Mouse (Mus musculus): Measurements from ENCODE around the gene Ang5. TPM values are rescaled to one million over a fixed set of nuclear protein-coding genes. Genes with fewer than 3 reads are reported as not detected.
"Not testable (repeated sequence)": the region's sequence is repeated elsewhere in the genome, so short reads cannot be mapped to it uniquely, and the experiment has no call there.

The Ang5 gene
- polyA plus RNA-seq (2015; fragmentation: Nextera tagmentation; extraction: Ambion mirVana): not detected in 2 replicates

DNA sequence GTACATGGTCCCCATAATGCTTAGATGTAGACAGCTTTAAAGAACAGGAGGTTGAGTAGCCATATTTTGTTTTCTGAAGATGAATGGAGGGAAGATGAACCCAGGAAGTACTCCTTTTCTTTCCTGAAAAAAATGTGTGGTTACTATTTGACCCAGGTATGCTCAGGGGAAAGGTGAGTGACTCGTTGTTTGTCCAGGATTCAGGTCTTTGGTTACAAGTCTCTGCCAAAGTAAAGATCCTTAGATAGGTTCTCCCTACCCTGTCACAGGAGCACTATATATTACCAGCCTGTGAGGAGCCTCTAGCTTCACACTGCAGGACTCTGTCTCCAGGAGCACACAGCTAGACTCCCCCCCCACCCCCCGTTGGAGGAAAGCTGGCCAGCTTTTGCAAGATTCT, at the start of gene Ang5:
Ang5 (plus strand) TSS at position 301 of the 400 bp plus-strand sequence.
- not testable (repeated sequence) for H3K4me2 ChIP-seq (ENCODE audit: low read depth, low read length); H3K36me3 ChIP-seq (ENCODE audit: control insufficient read depth, insufficient read depth, low read length); H3K4me1 ChIP-seq (ENCODE audit: control insufficient read depth, insufficient read depth, low read length); H3K27me3 ChIP-seq (replicated peaks; ENCODE audit: control insufficient read depth, insufficient read depth, low read length); H3K9me3 ChIP-seq (ENCODE audit: control insufficient read depth, low read length); H3K27ac ChIP-seq (ENCODE audit: low read length); H3K9ac ChIP-seq (ENCODE audit: low read depth, low read length); H3K4me3 ChIP-seq (ENCODE audit: low read length); ATAC-seq
- WGBS: no CpG with 5 or more reads among the region's 2 CpGs

DNA sequence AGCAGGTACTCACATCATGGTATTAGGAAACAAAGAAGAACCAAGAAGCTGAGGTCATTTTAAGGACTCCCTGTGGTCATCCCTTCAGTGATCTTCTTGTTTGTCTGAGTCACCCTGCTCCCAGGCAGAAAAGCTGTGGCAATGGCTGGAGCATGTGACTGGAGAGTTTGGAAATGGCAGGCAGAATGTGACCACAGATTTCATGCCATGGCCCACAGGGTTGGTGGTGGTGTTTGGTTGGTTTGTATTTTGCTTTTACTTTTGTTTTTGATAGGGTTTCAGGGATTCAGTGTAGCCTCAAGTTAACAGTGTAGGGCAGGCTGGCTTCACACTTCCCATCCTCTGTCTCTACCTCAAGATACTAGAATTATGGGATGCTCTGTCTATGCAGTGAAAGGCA, 38.7 kb upstream of the Ang5 start:
- H3K9me3 ChIP-seq (ENCODE audit: control insufficient read depth, low read length); H3K27ac ChIP-seq (ENCODE audit: low read length); H3K4me3 ChIP-seq (ENCODE audit: low read length); H3K27me3 ChIP-seq (replicated peaks; ENCODE audit: control insufficient read depth, insufficient read depth, low read length); H3K4me1 ChIP-seq (ENCODE audit: control insufficient read depth, insufficient read depth, low read length); H3K9ac ChIP-seq (ENCODE audit: low read depth, low read length); H3K4me2 ChIP-seq (ENCODE audit: low read depth, low read length); H3K36me3 ChIP-seq (ENCODE audit: control insufficient read depth, insufficient read depth, low read length); ATAC-seq: not testable (repeated sequence)

GRCm38 (mm10) chr14:43923459-43923858, 33.4 kb upstream of the Ang5 start, which contains the start of gene Ear10:
Ear10 (minus strand) TSS chr14:43923559.
- H3K9ac ChIP-seq (ENCODE audit: low read depth, low read length); ATAC-seq; H3K27ac ChIP-seq (ENCODE audit: low read length); H3K27me3 ChIP-seq (replicated peaks; ENCODE audit: control insufficient read depth, insufficient read depth, low read length); H3K4me1 ChIP-seq (ENCODE audit: control insufficient read depth, insufficient read depth, low read length); H3K4me3 ChIP-seq (ENCODE audit: low read length); H3K4me2 ChIP-seq (ENCODE audit: low read depth, low read length); H3K36me3 ChIP-seq (ENCODE audit: control insufficient read depth, insufficient read depth, low read length); H3K9me3 ChIP-seq (ENCODE audit: control insufficient read depth, low read length): not testable (repeated sequence)
- WGBS: 82% methylated on average over 3 of the region's 3 CpGs

DNA sequence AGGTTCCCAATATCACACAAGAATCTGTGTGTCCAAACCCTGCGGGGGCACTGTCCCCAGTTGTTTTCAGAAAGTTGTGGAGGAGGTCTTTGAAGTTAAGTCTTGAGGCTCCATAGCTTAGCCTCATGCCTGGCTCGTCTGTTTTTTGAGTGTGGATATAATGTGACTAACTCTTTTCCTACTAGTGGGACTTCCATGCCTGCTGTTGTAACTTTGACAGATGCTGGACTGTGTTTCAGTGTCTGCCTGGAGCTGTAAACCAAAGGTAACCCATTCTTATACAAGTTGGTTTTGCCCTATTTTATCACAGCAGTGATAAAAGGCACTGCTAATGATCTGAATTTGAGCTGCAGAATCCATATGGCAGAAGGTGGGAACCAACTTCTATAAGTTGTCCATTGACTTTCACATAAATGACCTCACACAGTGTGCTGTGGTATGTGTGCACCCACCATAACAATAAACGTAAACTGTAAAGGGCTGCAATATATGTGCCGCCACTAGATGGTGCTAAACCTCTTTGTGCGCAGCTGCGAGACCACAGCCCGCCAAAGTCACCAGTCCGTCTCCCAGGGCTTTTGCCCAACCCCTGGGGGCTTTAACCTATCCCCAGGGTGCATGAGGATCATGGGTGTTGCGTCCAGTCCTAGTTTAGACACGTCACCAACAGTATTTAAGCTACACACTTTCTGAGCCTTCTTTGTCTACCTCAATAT, 32.0 kb upstream of the Ang5 start, which contains the start of gene Gm8113:
Gm8113 (plus strand) TSS at position 703 of the 716 bp plus-strand sequence.
- Histone ChIP-seq H3K9ac (ENCODE audit: low read depth, low read length) (peak within 1 kb of the TSS; percentile 64), H3K4me2 (ENCODE audit: low read depth, low read length) (peak within 1 kb of the TSS; percentile 45), H3K27ac (ENCODE audit: low read length) (peak within 1 kb of the TSS; percentile 80), H3K4me3 (ENCODE audit: low read length) (peak within 1 kb of the TSS; percentile 56)
- WGBS: 9% methylated on average over 10 of the region's 10 CpGs
- H3K27me3 ChIP-seq (replicated peaks; ENCODE audit: control insufficient read depth, insufficient read depth, low read length); H3K36me3 ChIP-seq (ENCODE audit: control insufficient read depth, insufficient read depth, low read length); H3K9me3 ChIP-seq (ENCODE audit: control insufficient read depth, low read length); H3K4me1 ChIP-seq (ENCODE audit: control insufficient read depth, insufficient read depth, low read length): not testable (repeated sequence)
- ATAC-seq: peak; percentile 99

GRCm38 (mm10) chr14:43925404-43925950, 31.4 kb upstream of the Ang5 start:
- H3K4me1 ChIP-seq (ENCODE audit: control insufficient read depth, insufficient read depth, low read length); H3K27me3 ChIP-seq (replicated peaks; ENCODE audit: control insufficient read depth, insufficient read depth, low read length); H3K9me3 ChIP-seq (ENCODE audit: control insufficient read depth, low read length); H3K36me3 ChIP-seq (ENCODE audit: control insufficient read depth, insufficient read depth, low read length): not testable (repeated sequence)
- Histone ChIP-seq H3K9ac (ENCODE audit: low read depth, low read length) (peak overlapping the region; percentile 64), H3K4me2 (ENCODE audit: low read depth, low read length) (peak overlapping the region; percentile 45), H3K4me3 (ENCODE audit: low read length) (peak overlapping the region; percentile 56), H3K27ac (ENCODE audit: low read length) (peak overlapping the region; percentile 80)
- WGBS: 4% methylated on average over 21 of the region's 21 CpGs
- ATAC-seq: peak; percentile 93

- H3K4me3 ChIP-seq (ENCODE audit: low read length); H3K27ac ChIP-seq (ENCODE audit: low read length); H3K9ac ChIP-seq (ENCODE audit: low read depth, low read length); H3K9me3 ChIP-seq (ENCODE audit: control insufficient read depth, low read length); H3K36me3 ChIP-seq (ENCODE audit: control insufficient read depth, insufficient read depth, low read length); ATAC-seq; H3K27me3 ChIP-seq (replicated peaks; ENCODE audit: control insufficient read depth, insufficient read depth, low read length); H3K4me1 ChIP-seq (ENCODE audit: control insufficient read depth, insufficient read depth, low read length); H3K4me2 ChIP-seq (ENCODE audit: low read depth, low read length): not testable (repeated sequence)
- WGBS: 15% methylated on average over 8 of the region's 8 CpGs
Measured at GRCm38 (mm10) chr14:43932991-43933390, 23.9 kb upstream of the Ang5 start.

GRCm38 (mm10) chr14:43933399-43933798, 23.5 kb upstream of the Ang5 start:
- not testable (repeated sequence) for H3K27ac ChIP-seq (ENCODE audit: low read length); ATAC-seq; H3K9me3 ChIP-seq (ENCODE audit: control insufficient read depth, low read length); H3K4me1 ChIP-seq (ENCODE audit: control insufficient read depth, insufficient read depth, low read length); H3K27me3 ChIP-seq (replicated peaks; ENCODE audit: control insufficient read depth, insufficient read depth, low read length); H3K36me3 ChIP-seq (ENCODE audit: control insufficient read depth, insufficient read depth, low read length); H3K9ac ChIP-seq (ENCODE audit: low read depth, low read length); H3K4me3 ChIP-seq (ENCODE audit: low read length); H3K4me2 ChIP-seq (ENCODE audit: low read depth, low read length)
- 51% methylated on average over 5 of the region's 5 CpGs for WGBS

DNA sequence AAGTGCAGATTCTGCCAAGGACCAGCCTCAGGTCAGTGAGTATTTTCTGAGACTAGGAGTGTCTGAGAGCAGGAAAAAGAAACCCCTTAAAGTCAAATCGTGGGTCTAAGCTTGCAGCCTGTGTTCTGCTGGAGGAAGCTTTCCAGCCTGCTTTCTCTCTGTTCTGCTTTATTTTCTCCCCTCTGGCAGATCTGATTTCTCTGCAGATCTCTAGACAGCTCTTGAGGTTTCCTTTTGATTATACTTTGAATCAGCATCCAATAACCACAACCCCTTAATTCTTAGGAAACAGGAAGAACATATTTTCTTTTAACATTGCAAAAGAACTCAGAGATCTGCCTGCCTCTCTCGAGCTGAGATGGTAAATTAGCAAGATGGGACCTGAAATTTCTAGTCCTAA, 3.5 kb upstream of the Ang5 start:
- ATAC-seq; H3K27ac ChIP-seq (ENCODE audit: low read length); H3K27me3 ChIP-seq (replicated peaks; ENCODE audit: control insufficient read depth, insufficient read depth, low read length); H3K36me3 ChIP-seq (ENCODE audit: control insufficient read depth, insufficient read depth, low read length); H3K9ac ChIP-seq (ENCODE audit: low read depth, low read length); H3K4me2 ChIP-seq (ENCODE audit: low read depth, low read length); H3K4me3 ChIP-seq (ENCODE audit: low read length); H3K4me1 ChIP-seq (ENCODE audit: control insufficient read depth, insufficient read depth, low read length); H3K9me3 ChIP-seq (ENCODE audit: control insufficient read depth, low read length): not testable (repeated sequence)
- WGBS: 43% methylated on average over 2 of the region's 2 CpGs

DNA sequence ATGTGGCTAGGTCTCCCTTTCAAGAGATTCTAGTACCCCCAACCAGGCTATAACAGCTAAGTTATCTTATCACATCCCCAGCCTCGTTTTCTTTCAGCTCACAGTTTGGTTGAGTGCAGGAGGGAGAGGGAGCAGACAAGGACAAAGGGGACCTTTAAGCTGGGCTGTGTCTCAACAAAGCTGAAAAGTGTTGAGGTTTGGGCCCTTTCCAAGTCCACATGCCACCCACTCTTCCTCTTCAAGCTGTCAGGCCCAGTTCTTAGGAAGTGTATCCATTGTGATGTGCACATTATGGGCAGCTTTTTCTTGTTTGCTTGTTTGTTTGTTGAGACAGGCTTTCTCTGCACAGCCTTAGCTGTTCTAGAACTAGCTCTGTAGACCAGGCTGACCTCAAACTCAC, 1.8 kb upstream of the Ang5 start:
- not testable (repeated sequence) for ATAC-seq

DNA sequence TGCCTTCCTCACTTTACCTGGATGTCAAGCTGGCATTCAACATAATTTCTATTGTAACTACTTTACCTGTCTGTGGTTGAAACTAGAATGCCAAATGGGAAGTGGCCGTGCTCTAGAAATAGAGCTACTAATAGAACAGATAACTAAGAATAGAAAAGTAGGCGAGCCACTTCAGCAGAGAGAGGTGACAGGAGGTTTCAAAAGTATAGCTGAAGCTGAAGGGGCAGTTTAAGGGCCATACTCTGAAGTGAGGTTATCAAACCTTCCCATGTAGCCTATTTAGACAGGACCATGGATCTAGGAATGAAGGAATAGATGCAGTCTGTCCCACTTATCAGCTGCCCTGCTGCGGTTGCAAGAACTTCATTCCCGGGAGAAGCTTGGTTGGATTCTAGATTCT, 26.6 kb downstream of the Ang5 start:
- Histone ChIP-seq H3K4me2 (ENCODE audit: low read depth, low read length) (no peak overlapping the region), H3K36me3 (ENCODE audit: control insufficient read depth, insufficient read depth, low read length) (no peaks in the 10 kb centered on the region), H3K4me3 (ENCODE audit: low read length) (no peak overlapping the region), H3K9ac (ENCODE audit: low read depth, low read length) (no peak overlapping the region), H3K27ac (ENCODE audit: low read length) (no peak overlapping the region), H3K27me3 (replicated peaks; ENCODE audit: control insufficient read depth, insufficient read depth, low read length) (no peaks in the 10 kb centered on the region), H3K4me1 (ENCODE audit: control insufficient read depth, insufficient read depth, low read length) (no peaks in the 10 kb centered on the region), H3K9me3 (ENCODE audit: control insufficient read depth, low read length) (no peaks in the 10 kb centered on the region)
- WGBS: 63% methylated on average over 4 of the region's 4 CpGs
- ATAC-seq: no peak

More for the DNA sequence above, 1.8 kb upstream of the Ang5 start:
- no CpG with 5 or more reads among the region's 1 CpGs for WGBS
- not testable (repeated sequence) for H3K9me3 ChIP-seq (ENCODE audit: control insufficient read depth, low read length); H3K36me3 ChIP-seq (ENCODE audit: control insufficient read depth, insufficient read depth, low read length); H3K9ac ChIP-seq (ENCODE audit: low read depth, low read length); H3K4me3 ChIP-seq (ENCODE audit: low read length); H3K27me3 ChIP-seq (replicated peaks; ENCODE audit: control insufficient read depth, insufficient read depth, low read length); H3K27ac ChIP-seq (ENCODE audit: low read length); H3K4me2 ChIP-seq (ENCODE audit: low read depth, low read length); H3K4me1 ChIP-seq (ENCODE audit: control insufficient read depth, insufficient read depth, low read length)
